In genomic region chr4:53621084-53621483, GRCm38 (mm10) we compare ENCODE assay signal across 12 mouse cellular contexts.
"Had no signal": no experiment of that assay in that cellular context is flagged by ENCODE, and none has a peak within 500 bp of the region (broad histone marks: within the 10 kb centered on the region; RNA-seq: fewer than 3 reads in every experiment).

No protein-coding gene starts in this region.

- DNase-seq: lung, adult 2 months; lung, postnatal 36 days; right cerebral cortex, postnatal 14 days; thymus, adult 18-20 months; thymus, postnatal 14 days had no signal

- H3K4me2 ChIP-seq: liver, embryonic 11.5 days; liver, embryonic 15.5 days; midbrain, embryonic 13.5 days had no signal

- H3K27me3 ChIP-seq: liver, embryonic 15.5 days; midbrain, embryonic 13.5 days had no signal

- H3K9ac ChIP-seq: liver, embryonic 15.5 days; midbrain, embryonic 13.5 days had no signal

- H3K4me1 ChIP-seq: limb, embryonic 10.5 days; liver, embryonic 15.5 days had no signal

- H3K9me3 ChIP-seq: limb, embryonic 10.5 days; liver, embryonic 15.5 days; midbrain, embryonic 13.5 days had no signal

- H3K36me3 ChIP-seq: limb, embryonic 10.5 days; liver, embryonic 15.5 days; midbrain, embryonic 13.5 days had no signal

- ATAC-seq: inflammation-experienced regulatory T-cells, adult 6 months; lung, postnatal 0 days; midbrain, embryonic 13.5 days had no signal

- H3K27ac ChIP-seq: left cerebral cortex, adult 2 months; limb, embryonic 10.5 days; liver, embryonic 15.5 days; midbrain, embryonic 13.5 days had no signal

- H3K4me3 ChIP-seq: left cerebral cortex, adult 2 months; limb, embryonic 10.5 days; liver, embryonic 15.5 days; midbrain, embryonic 13.5 days had no signal
